Mouse (Mus musculus) retina, postnatal 7 days (tissue): ENCODE data around the gene Acr.
A peak's percentile ranks its signal among the peaks of the same experiment; 100 is the strongest.

ENCODE experiments used
- DNase-seq: peaks from one replicate; pipeline ENCODE4 v3.0.0-alpha.2; 2012; ENCODE audit warnings: low read depth, low spot score

Gene Acr

GRCm38 (mm10) chr15:89547824-89548601 is 20.1 kb upstream of the Acr start:
- DNase-seq = no peak

GRCm38 (mm10) chr15:89548837-89549236 is 19.3 kb upstream of the Acr start:
- DNase-seq = no peak

GRCm38 (mm10) chr15:89550506-89550905 is 17.6 kb upstream of the Acr start:
- DNase-seq = no peak

DNA sequence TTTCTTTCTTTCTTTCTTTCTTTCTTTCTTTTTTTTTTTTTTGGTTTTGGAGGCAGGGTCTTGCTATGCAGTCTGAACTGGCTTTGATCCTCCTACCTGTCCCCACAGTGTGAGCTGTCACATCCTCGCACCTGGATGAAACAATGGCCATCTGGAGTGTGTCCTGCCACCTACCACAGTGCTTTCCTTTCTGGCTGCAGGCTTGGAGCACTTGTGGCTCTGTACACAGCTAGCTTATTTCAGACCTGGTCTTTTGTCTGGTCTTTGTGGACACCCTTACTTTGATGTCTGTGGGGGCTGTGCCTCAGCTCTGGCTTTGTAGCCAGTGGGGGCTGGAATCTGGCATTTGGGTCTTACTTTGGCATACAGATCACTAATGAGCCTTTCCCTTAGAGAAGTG is 16.4 kb upstream of the Acr start:
- DNase-seq = no peak

- DNase-seq = no peak
Measured at GRCm38 (mm10) chr15:89555591-89555990, 12.5 kb upstream of the Acr start.

- DNase-seq = no peak
Measured at GRCm38 (mm10) chr15:89556401-89557178, 11.5 kb upstream of the Acr start.

DNA sequence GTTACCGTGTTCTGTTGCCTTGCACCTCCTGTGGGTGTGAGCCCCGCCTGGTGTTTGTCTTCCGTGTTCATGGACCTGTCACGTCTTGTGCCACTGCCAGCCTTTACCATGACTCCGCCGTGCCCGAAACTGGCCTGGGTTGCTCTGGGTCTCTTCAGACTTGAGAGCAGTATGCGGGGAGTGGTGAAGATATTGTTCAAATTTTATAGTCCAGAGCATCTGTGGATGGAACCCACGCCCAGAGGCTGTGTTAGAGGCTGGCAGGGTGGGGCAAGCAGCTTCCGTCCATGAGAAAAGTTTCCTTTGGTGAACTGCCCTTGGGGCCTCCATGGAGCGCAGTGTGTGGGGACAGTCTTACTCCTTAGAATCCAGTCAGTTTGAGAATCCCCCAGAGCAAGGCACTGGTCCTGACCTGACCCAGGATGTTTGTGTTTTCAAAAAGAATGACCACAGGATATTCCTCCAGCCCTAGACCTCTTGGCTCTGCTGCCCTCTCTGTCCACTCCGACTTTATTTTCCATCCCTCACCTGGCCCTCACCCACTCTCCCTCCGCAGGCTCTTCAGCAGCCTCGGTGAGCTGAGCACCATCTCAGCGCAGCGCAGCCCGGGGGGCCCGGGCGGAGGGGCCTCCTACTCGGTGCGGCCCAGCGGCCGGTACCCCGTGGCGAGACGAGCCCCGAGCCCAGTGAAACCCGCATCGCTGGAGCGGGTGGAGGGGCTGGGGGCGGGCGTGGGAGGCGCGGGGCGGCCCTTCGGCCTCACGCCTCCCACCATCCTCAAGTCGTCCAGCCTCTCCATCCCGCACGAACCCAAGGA is 10.7 kb upstream of the Acr start:
- DNase-seq = no peak

- DNase-seq = no peak
Measured at GRCm38 (mm10) chr15:89557996-89558390, 10.1 kb upstream of the Acr start.

DNA sequence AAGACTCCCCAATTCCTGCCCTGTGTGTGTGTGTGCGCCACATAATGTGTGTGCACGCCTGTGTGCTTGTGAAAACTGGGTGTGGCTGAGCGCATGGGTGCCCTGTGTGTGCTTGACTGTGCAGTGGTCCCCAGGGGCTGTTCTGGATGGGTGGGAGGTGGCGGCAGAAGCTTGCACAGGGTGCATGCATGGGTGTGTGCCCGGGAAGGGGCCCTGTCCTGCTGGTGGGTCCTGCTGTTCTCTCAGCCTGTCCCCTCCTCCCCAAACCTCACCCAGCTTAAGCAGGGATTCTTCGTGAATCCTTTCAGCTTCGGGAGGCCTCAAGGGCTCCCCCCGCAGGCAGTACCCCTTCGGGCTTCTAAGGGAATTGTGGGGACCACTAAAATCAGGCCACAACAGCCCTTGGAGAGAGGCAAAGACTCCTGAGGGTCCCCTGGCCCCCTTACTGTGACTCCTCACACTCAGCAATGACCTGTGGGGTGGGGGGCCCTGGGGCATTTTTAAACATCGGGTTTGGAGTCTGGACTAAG is 8.9 kb upstream of the Acr start:
- DNase-seq = no peak

GRCm38 (mm10) chr15:89572147-89572546 is 4.0 kb downstream of the Acr start:
- DNase-seq = no peak

GRCm38 (mm10) chr15:89582494-89582893 is 14.4 kb downstream of the Acr start:
- no peak for DNase-seq

DNA sequence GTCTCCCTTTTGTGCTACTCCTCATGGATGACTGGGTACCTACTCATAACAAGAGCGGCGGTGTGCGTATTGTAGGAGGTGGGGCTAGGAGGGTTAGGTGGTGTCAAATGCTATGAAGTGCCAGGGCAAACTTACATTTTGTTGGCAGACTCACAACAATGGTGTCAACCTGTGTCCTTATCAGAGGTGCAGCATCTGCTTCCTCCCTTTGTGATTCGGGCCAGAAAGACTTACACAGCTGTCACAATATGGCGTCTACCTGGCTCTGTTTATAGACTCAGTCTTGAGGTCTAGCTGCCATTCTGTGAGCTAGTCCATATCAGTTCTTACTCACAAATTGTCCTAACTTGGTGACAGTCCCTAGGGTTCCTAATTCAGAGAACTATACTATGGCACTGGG is 17.0 kb downstream of the Acr start:
- DNase-seq = no peak

DNA sequence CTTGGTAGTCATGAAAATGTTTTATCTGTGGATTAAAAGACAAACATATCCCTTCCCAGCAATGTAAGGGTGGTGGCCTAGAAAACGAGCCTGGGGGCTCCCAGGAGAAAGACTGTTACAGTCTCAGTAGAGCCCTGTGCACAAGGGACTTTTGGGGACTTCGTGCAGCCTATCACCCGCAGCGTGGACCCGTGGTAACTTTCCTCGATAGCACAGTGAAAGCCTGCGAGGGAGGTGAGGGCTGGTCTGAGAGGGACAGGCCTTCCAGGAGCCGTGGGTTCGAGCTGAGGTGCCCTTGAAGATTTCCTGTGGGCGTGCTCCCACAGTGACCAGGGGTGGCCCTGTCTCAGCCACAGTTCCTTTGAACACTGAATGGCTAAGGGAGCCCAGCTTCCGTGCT is 17.5 kb downstream of the Acr start:
- DNase-seq = no peak

- no peak for DNase-seq
Measured at GRCm38 (mm10) chr15:89589146-89589545, 21.0 kb downstream of the Acr start.

DNA sequence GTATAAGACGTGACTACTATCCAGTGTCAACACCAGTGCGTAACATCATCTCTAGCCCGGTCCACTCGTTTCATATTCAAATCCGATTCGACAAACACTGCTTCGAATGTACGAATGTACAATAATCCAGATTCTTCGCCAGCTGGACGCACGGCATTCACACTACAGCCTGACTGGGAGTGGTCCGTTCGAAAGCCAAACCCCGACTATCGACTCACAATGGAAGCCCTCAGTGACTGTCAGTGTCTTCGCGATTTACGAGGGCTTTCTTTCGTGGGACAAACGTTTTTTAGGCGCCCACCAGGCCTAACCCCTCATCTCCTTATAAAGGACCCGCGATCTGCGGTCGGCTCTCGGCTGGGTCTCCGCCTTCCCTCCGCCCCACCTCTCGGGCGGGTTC is 23.2 kb downstream of the Acr start:
- DNase-seq = peak; percentile 14

DNA sequence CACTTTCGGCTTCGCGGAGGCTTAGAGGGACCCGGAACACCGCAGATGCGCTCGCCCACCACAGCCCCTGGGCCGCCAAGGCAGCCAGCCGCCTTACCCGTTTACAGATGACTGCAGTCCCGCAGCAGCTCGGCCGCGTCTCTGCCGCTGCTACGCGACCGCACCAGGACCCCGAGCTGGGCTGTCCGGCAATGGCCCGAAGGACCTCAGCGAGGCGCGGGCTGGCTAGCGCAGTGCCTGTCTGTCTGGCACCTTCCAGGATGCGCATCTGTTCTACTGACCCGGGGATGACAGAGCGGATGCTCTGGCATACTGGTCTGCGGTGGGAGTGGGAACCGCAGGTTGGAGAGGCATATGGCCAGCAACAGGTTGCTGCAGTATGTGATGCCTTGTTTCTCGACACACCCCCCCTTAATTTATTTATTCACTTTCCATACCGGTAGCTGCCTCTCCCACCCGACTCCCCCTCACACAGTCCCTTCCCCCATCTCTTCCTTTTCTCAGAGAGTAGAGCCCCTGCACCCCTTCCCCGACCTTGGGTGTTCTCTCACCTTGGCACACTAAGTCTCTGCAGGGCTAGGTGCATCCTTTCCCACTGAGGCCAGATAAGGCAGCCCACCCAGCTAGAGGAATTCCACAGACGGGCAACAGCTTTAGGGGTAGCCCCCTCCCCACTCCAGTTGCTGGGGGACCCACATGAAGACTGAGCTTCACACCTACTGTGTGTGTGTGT is 23.8 kb downstream of the Acr start, which contains the start of gene Rabl2:
Rabl2 (minus strand) TSS at position 201 of the 733 bp plus-strand sequence.
- peak; percentile 84 for DNase-seq

DNA sequence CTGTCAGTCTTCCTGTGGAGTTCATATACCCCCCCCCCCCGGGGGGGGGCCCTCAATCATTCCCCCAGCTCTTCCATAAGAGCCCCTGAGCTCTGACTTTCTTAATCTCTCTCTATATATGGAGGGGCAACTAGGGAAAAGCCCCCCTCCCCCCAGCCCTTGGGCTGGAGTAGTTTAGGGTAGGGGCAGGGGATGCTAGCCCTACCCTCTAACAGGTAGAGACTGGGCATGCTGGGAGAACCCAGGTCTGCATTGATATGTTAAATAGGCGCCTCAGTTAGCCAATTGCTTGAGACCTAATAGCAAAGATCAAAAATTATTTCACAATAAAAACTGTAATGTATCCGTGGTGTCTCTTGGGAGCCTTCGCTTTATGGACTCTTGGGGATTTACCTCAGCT is 24.4 kb downstream of the Acr start:
- DNase-seq = no peak

GRCm38 (mm10) chr15:89605822-89606570 is 37.9 kb downstream of the Acr start:
- DNase-seq = no peak

- no peak for DNase-seq
Measured at GRCm38 (mm10) chr15:89607480-89607879, 39.4 kb downstream of the Acr start.

- DNase-seq = no peak
Measured at GRCm38 (mm10) chr15:89607888-89608287, 39.8 kb downstream of the Acr start.
